Mouse (Mus musculus) gastrocnemius, adult 8-10 months (tissue): ENCODE data around the gene Zbtb16. TPM values are rescaled to one million over a fixed set of nuclear protein-coding genes. Genes with fewer than 3 reads are reported as not detected.

Source experiments
- DNase-seq, 2 experiments: peaks; one replicate each; pipeline ENCODE4 v3.0.0; 2022; ENCODE audit warnings: low spot score in 2 of 2
- total RNA-seq, 4 experiments: library from RNA; stranded (reverse); gene quantifications; 2 replicates each; pipeline ENCODE4 v1.2.4; 2022

Zbtb16 gene
- total RNA-seq, 4 experiments from 2014 or later: 106 to 199 (median 117) TPM

DNA sequence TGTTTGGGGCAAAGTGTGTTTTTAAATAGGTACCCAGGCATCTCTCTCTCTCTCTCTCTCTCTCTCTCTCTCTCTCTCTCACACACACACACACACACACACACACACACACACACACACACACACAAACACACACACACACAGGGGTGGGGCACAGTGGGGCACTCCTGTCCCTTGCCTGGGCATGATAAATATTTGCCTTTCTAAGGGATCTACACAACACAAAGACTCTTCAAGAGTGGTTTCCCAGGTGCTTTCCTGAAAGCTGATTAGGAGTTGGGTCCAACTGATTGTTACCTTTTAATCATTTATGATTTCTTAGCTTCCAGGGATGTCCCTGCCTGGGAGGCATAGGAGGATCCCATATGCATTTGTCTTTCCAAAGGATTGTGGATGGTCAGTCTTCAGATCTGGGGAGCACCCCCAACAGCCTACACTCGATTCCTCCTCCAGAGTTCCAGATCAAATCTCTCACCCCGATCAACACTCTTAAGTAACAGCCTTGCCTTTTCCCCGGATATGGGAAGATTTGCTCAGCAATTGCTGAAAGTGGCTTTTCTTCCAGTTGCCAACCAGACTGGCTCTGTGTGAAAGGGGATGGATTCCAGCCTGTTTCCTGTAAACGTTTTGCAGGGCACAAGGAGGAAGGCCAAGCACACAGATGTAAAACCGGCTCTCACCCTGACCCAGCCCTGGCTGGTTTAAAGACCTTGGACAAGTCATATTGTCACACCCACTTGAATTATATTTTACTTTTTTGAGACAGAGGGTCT, 90.5 kb downstream of the Zbtb16 start:
- DNase-seq: no peak

- DNase-seq: peak; percentile 80 to 83
These were observed 91.1 kb downstream of the Zbtb16 start for GRCm38 (mm10) chr9:48744916-48745315.

- DNase-seq: no peak
These were observed 91.6 kb downstream of the Zbtb16 start for GRCm38 (mm10) chr9:48744451-48744850.

- DNase-seq: no peak
These were observed 92.4 kb downstream of the Zbtb16 start for GRCm38 (mm10) chr9:48743338-48744285.

DNA sequence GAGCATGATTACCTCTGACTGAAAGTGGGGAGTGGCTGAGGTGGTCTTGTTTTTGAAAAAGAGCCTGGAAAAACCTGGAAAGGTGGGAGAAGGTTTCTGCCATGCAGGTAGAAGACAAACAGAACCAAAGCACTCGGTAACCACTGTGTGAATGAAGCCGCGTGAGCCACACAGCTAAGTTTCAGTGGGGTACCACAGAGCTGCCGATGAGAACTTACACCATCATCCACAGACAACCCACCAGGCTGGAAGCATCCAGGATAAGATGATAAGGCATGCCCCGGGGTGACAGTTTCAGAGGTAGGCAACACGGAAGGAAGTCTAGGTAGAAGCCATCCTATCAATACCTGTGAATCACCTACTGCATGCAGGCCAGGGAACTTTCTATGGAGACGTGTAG, 93.9 kb downstream of the Zbtb16 start:
- no peak for DNase-seq

DNA sequence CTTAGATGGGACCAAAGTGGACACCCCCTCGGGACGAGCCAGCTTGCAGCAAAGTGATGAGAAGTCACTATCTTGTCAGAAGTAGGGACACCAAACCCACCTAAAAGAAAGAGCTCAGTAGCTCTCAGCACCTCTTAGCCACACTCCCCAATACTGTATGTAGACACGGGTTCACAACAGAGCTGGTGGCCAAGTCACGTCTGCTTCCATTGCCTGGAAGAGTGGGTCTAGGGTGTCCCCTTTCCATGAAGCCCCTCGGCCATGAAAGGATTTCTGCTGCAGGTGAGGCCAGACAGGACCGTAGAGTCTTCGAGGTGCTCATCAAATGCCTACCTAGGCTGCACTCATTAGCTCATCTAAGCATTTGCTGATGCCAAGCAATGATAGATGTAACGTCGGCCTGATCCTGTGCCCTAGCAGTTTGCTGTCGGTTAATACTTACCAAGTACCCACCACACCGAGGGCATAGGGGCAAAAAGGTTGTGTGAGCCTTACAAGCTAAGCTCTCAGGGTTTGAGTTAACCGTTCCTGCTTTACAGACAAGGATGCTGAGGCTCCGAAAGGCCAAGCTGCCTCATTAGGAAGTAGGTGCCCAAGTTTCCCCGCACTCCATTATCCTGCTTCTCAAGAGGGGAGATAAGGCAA, 94.5 kb downstream of the Zbtb16 start:
- no peak for DNase-seq

DNA sequence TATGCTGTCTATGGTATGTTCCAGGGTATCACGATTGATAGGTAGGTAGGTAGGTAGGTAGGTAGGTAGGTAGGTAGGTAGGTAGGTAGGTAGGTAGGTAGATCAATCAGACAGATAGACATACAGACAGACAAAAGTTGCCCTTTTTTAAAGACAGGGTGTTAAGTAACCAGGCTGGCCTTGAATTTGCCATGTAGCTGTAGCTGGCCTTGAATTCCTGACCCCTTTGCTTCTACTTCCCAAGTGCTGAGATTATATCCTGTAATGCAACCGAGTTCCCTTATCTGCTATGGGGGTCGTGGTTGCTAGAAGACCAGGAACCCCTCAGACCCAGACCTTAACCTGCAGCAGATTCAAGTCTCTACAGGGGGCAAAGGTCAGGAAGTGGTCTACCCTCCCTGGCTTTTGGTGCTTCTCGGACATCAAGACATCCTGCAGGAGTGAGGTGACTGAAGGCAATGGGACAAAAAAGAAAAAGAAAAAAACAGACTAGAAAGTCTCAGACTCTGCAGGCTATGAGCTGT, 95.2 kb downstream of the Zbtb16 start:
- DNase-seq: no peak

GRCm38 (mm10) chr9:48740098-48740505, 95.9 kb downstream of the Zbtb16 start:
- DNase-seq: peak; percentile 97 to 98

- DNase-seq: no peak
These were observed 97.1 kb downstream of the Zbtb16 start for GRCm38 (mm10) chr9:48738795-48739476.

DNA sequence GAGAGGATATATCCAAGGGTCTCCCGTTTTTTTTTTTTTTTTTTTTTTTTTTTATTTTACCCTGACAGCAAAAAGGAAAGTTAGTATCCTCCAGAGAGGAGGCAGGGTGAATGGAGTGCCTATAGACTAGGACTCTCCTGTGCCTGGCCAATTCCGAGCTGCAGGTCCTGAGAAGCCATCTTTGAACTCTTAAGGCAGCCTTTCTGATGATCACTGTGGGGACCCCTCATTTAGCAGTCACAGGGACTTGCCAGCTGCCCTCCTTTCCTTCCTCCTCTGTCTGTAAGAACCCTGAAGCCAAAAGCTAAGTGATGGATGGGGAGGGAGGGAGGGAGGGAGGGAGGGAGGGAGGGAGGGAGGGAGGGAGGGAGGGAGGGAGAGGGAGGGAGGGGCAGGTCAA, 98.1 kb downstream of the Zbtb16 start:
- no peak for DNase-seq

DNA sequence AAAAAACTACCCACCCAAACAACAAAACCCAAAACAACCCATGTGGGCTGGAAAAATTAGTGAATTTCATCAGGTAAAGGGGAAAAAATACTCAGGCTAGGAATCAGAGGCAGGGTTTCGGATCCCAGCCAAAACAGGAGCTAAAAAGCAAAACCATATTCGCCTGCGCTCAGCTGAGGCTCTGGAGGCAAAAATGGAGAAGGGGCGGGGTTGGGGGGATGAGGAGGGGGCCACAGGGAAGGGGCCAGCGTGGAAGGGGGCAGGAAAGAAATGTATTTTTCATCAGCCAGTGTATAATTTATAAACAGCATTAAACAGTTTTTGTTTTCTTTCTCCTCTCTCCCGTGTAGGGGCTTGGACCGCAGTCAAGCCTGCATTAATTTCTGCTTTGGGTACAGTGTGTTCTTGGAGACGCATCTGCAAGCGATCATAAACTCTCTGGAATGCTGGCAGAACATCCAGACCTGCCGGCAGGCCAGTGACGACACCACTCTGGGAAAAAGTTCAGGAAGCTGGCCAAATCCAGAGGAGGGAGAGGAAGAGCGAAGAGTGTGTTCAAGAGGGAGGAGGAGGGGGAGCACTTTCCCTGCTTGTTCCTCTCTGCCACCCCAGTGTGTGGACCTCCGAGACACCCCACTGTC, 98.7 kb downstream of the Zbtb16 start:
- peak; percentile 91 to 94 for DNase-seq

- peak in 1 of 2 experiments; percentile 40 for DNase-seq
These were observed 99.4 kb downstream of the Zbtb16 start for GRCm38 (mm10) chr9:48736361-48737209.

- DNase-seq: no peak
These were observed 100.3 kb downstream of the Zbtb16 start for GRCm38 (mm10) chr9:48735466-48736312.

- DNase-seq: no peak
These were observed 101.1 kb downstream of the Zbtb16 start for GRCm38 (mm10) chr9:48734725-48735465.

GRCm38 (mm10) chr9:48733817-48734544, 102.0 kb downstream of the Zbtb16 start:
- no peak for DNase-seq

DNA sequence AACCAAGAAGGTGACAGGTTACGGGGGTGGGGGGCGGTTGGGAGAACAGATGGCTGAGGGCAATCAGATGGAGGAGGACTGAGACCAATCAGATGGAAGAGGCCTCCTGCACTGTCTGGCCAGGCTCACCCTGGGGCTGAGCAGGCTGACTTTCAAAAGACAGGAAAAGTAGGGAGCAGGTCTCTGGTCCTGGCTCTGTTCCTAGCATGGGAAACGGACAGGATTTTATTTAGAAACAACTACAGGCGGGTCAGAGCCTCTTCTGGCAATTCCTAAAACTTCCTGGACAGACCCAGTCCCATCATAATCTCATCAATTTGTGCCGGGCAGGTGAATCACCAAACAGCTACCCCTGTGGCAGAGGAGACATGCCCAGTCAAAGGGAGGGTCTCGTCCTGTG, 102.9 kb downstream of the Zbtb16 start:
- DNase-seq: no peak
